Comparison of ENCODE assay signal across 8 mouse cellular contexts in genomic region chr16:30389210-30389684, GRCm38 (mm10). TPM values are rescaled to one million over a fixed set of nuclear protein-coding genes. Genes with fewer than 3 reads are reported as not detected.
DNase-seq lines count a peak whose midpoint lies in the region; ATAC-seq and TF ChIP-seq lines count a peak whose summit lies in the region.

No protein-coding gene starts in this region.

- DNase-seq in left cerebral cortex, adult 2 months (ENCODE audit: extremely low spot score in 1 of 2, low spot score in 2 of 2) = peak; percentile 17 to 21
- DNase-seq in left cerebral cortex, adult 11 months (ENCODE audit: low spot score) = no peak
- peak; percentile 27 to 43 for DNase-seq in cerebellum, adult 18-20 months
- DNase-seq in forebrain, postnatal 0 days = no peak
- DNase-seq in neural tube, embryonic 10.5 days (ENCODE audit: extremely low spot score, low spot score) = peak; percentile 59

- TF ChIP-seq POLR2A in testis, adult 2 months (IDR thresholded peaks at IDR 0.05; ENCODE audit: control insufficient read depth, low read depth, low read length) = no peak

- ATAC-seq in forebrain, postnatal 0 days = peak; percentile 42
- peak; percentile 4 for ATAC-seq in intestine, postnatal 0 days
- peak; percentile 20; the same call in 1 of the 2 replicates for ATAC-seq in liver, embryonic 16.5 days (ENCODE audit: low read depth)

- H3K9ac ChIP-seq in forebrain, postnatal 0 days = peak overlapping the region; percentile 72
- peak overlapping the region; percentile 98 for H3K9ac ChIP-seq in intestine, postnatal 0 days (ENCODE audit: low read depth, low read length)
- H3K9ac ChIP-seq in liver, embryonic 16.5 days (ENCODE audit: low read depth, low read length) = peak overlapping the region; percentile 90

- no peaks in the 10 kb centered on the region for H3K36me3 ChIP-seq in forebrain, postnatal 0 days (ENCODE audit: insufficient read depth)
- peaks cover 8% of the 10 kb centered on the region for H3K36me3 ChIP-seq in intestine, postnatal 0 days (ENCODE audit: control insufficient read depth, insufficient read depth)
- no peaks in the 10 kb centered on the region; the same call in 1 of the 2 replicates for H3K36me3 ChIP-seq in liver, embryonic 16.5 days (ENCODE audit: control insufficient read depth, insufficient read depth)
- no peaks in the 10 kb centered on the region; the same call in 1 of the 2 replicates for H3K36me3 ChIP-seq in testis, adult 2 months (ENCODE audit: control insufficient read depth, insufficient read depth, low read length)

- H3K27ac ChIP-seq in left cerebral cortex, adult 2 months = peak overlapping the region; percentile 62
- H3K27ac ChIP-seq in forebrain, postnatal 0 days (ENCODE audit: low read depth, low read length) = peak overlapping the region; percentile 86
- peak overlapping the region; percentile 95 for H3K27ac ChIP-seq in intestine, postnatal 0 days (ENCODE audit: low read depth, low read length)
- peak overlapping the region; percentile 82 for H3K27ac ChIP-seq in liver, embryonic 16.5 days (ENCODE audit: low read length)
- H3K27ac ChIP-seq in testis, adult 2 months (ENCODE audit: control insufficient read depth, insufficient read depth, low read depth, low read length) = peak overlapping the region; percentile 63

- WGBS in forebrain, postnatal 0 days = 3% methylated on average over 17 of the region's 17 CpGs
- 5% methylated on average over 17 of the region's 17 CpGs for WGBS in intestine, postnatal 0 days
- 5% methylated on average over 17 of the region's 17 CpGs for WGBS in liver, embryonic 16.5 days (ENCODE audit: insufficient replicate concordance)

- TF ChIP-seq CTCF in left cerebral cortex, adult 2 months (IDR thresholded peaks at IDR 0.05) = no peak
- TF ChIP-seq CTCF in forebrain, postnatal 0 days (IDR thresholded peaks at IDR 0.05; ENCODE audit: low read depth) = no peak
- no peak for TF ChIP-seq CTCF in intestine, postnatal 0 days (IDR thresholded peaks at IDR 0.05; ENCODE audit: low read depth)
- no peak for TF ChIP-seq CTCF in testis, adult 2 months (IDR thresholded peaks at IDR 0.05; ENCODE audit: control insufficient read depth, insufficient read depth, insufficient replicate concordance, low read depth, low read length)

- peaks cover 13% of the 10 kb centered on the region; the same call in 1 of the 2 replicates for H3K4me1 ChIP-seq in forebrain, postnatal 0 days (ENCODE audit: insufficient read depth)
- H3K4me1 ChIP-seq in intestine, postnatal 0 days (replicated peaks; ENCODE audit: control insufficient read depth, insufficient read depth, low read length) = peaks cover 13% of the 10 kb centered on the region; the same call in 1 of the 2 replicates
- peaks cover 40% of the 10 kb centered on the region for H3K4me1 ChIP-seq in liver, embryonic 16.5 days (ENCODE audit: control insufficient read depth, low read depth, low read length)
- H3K4me1 ChIP-seq in testis, adult 2 months (ENCODE audit: control insufficient read depth, insufficient read depth, low read length) = peaks cover 16% of the 10 kb centered on the region

- no peaks in the 10 kb centered on the region for H3K27me3 ChIP-seq in forebrain, postnatal 0 days (ENCODE audit: insufficient read depth, low read length)
- H3K27me3 ChIP-seq in intestine, postnatal 0 days (replicated peaks; ENCODE audit: control insufficient read depth, insufficient read depth, low read length) = no peaks in the 10 kb centered on the region
- H3K27me3 ChIP-seq in liver, embryonic 16.5 days (ENCODE audit: control insufficient read depth, insufficient read depth, low read depth, low read length) = no peaks in the 10 kb centered on the region
- no peaks in the 10 kb centered on the region for H3K27me3 ChIP-seq in testis, adult 2 months (ENCODE audit: control insufficient read depth, insufficient read depth, low read length)

- H3K9me3 ChIP-seq in forebrain, postnatal 0 days (ENCODE audit: low read length) = no peaks in the 10 kb centered on the region
- no peaks in the 10 kb centered on the region for H3K9me3 ChIP-seq in intestine, postnatal 0 days (ENCODE audit: control insufficient read depth)
- no peaks in the 10 kb centered on the region for H3K9me3 ChIP-seq in liver, embryonic 16.5 days (replicated peaks; ENCODE audit: control insufficient read depth, low read length)

- H3K4me2 ChIP-seq in forebrain, postnatal 0 days (ENCODE audit: low read depth) = peak overlapping the region; percentile 91
- peak overlapping the region; percentile 87 for H3K4me2 ChIP-seq in intestine, postnatal 0 days (replicated peaks; ENCODE audit: low read depth)
- H3K4me2 ChIP-seq in liver, embryonic 16.5 days (ENCODE audit: low read depth, low read length) = peak overlapping the region; percentile 72

- intact Hi-C loops in left cerebral cortex, adult 2 months (cut with DNase I) = loop anchor here (2.0 kb wide), 1 partner anchor 122 kb away; no protein-coding TSS in a partner anchor

- peak overlapping the region; percentile 79 for H3K4me3 ChIP-seq in left cerebral cortex, adult 2 months
- H3K4me3 ChIP-seq in forebrain, postnatal 0 days (ENCODE audit: low read depth, low read length) = peak overlapping the region; percentile 69
- peak overlapping the region; percentile 91 for H3K4me3 ChIP-seq in intestine, postnatal 0 days (ENCODE audit: low read depth, low read length)
- H3K4me3 ChIP-seq in liver, embryonic 16.5 days (ENCODE audit: low read depth, low read length) = peak overlapping the region; percentile 91
- H3K4me3 ChIP-seq in testis, adult 2 months (ENCODE audit: control insufficient read depth, low read depth, low read length) = peak overlapping the region; percentile 95

RNA-seq across cellular contexts. Expression of gene Atp13a3, which starts 16.5 kb away (rescaled TPM):
- 10 to 100 TPM; 71.3 to 73.7 TPM for total RNA-seq in left cerebral cortex, adult 2 months (2021)
- 27.9 and 35.0 TPM in 2 replicates for total RNA-seq in forebrain, postnatal 0 days (2014; rRNA removed)
- polyA plus RNA-seq in forebrain, postnatal 0 days (2015; fragmentation: Nextera tagmentation; extraction: Ambion mirVana) = 4.0 and 6.1 TPM in 2 replicates
- 22.0 and 23.9 TPM in 2 replicates for polyA plus RNA-seq in intestine, postnatal 0 days (2015; fragmentation: Nextera tagmentation; extraction: Ambion mirVana)
- polyA plus RNA-seq in liver, embryonic 16.5 days (2015; fragmentation: Nextera tagmentation; extraction: Ambion mirVana) = 5.1 and 6.0 TPM in 2 replicates
- 6.6 and 8.9 TPM in 2 replicates for polyA plus RNA-seq in testis, adult 2 months (2012; rRNA removed)

Comparison
In these comparisons a context has a peak if more than half of its experiments do, and no peak if none do; other contexts are left out.
1. DNase-seq: peak in left cerebral cortex, adult 2 months (2 of 2), cerebellum, adult 18-20 months (2 of 2) and neural tube, embryonic 10.5 days (single experiment); none in left cerebral cortex, adult 11 months (single experiment) and forebrain, postnatal 0 days (single experiment).
2. Peak in every context shown above with its lines, with median percentiles within 50 percentile points of each other: H3K27ac ChIP-seq, H3K4me3 ChIP-seq, ATAC-seq, H3K4me2 ChIP-seq and H3K9ac ChIP-seq.